Mouse (Mus musculus) midbrain, postnatal 0 days (tissue): ENCODE results near the gene Dlg1. TPM values are rescaled to one million over a fixed set of nuclear protein-coding genes. Genes with fewer than 3 reads are reported as not detected.

Source experiments
- ATAC-seq: fragments of 200-750 bp; cut with Nextera tagmentation; 2 replicates; pipeline ENCODE4 v1.8.0; 2017; ENCODE audit warnings: moderate number of reproducible peaks, mild to moderate bottlenecking, moderate TSS enrichment, moderate library complexity; ENCODE audit not compliant: low FRiP score
- DNase-seq: peaks from one replicate; pipeline ENCODE4 v3.0.0-alpha.2; 2015; ENCODE audit warnings: low spot score
- H3K27ac ChIP-seq: fragments of 300-500 bp; sonication (generic); 2 replicates; pipeline ENCODE4 v1.5.1; 2014; ENCODE audit warnings: low read depth, mild to moderate bottlenecking, low read length, mixed read lengths
- H3K27me3 ChIP-seq: fragments of 300-500 bp; sonication (generic); 2 replicates; pipeline ENCODE4 v1.6.1; 2014; ENCODE audit warnings: low read length, control low read depth, mixed read lengths; ENCODE audit not compliant: insufficient read depth
- H3K36me3 ChIP-seq: fragments of 300-500 bp; sonication (generic); 2 replicates; pipeline ENCODE4 v1.6.1; 2014; ENCODE audit warnings: low read length, control low read depth, mixed read lengths; ENCODE audit not compliant: insufficient read depth
- H3K4me1 ChIP-seq: fragments of 300-500 bp; sonication (generic); 2 replicates; pipeline ENCODE4 v1.6.1; 2014; ENCODE audit warnings: mild to moderate bottlenecking, control low read depth, antibody characterized with exemption, low read length, mixed read lengths; ENCODE audit not compliant: insufficient read depth
- H3K4me2 ChIP-seq: fragments of 300-500 bp; sonication (generic); 2 replicates; pipeline ENCODE4 v1.6.1; 2014; ENCODE audit warnings: low read depth, mild to moderate bottlenecking, low read length, mixed read lengths; ENCODE audit not compliant: poor library complexity, severe bottlenecking
- H3K4me3 ChIP-seq: fragments of 300-500 bp; sonication (generic); 2 replicates; pipeline ENCODE4 v1.5.1; 2014; ENCODE audit warnings: low read depth, mild to moderate bottlenecking, low read length, moderate library complexity
- H3K9ac ChIP-seq: fragments of 300-500 bp; sonication (generic); replicated peaks from 2 replicates; pipeline ENCODE4 v1.6.1; 2014; ENCODE audit warnings: mild to moderate bottlenecking, low read length, moderate library complexity, mixed read lengths; ENCODE audit not compliant: poor library complexity, severe bottlenecking
- H3K9me3 ChIP-seq: fragments of 300-500 bp; sonication (generic); 2 replicates; pipeline ENCODE4 v1.6.1; 2016; ENCODE audit warnings: low read length, control low read depth
- CTCF ChIP-seq: IDR thresholded peaks from 2 replicates; pipeline ENCODE4 v1.5.1; 2016; ENCODE audit warnings: antibody characterized with exemption, mild to moderate bottlenecking
- WGBS: fragments of 180-500 bp; shearing (Covaris S2); extraction: QIAGEN DNeasy Blood & Tissue Kit; methylation state at CpG from one replicate; pipeline ENCODE4 v1.1.7; 2014; 5-methylcytosine and 5-hydroxymethylcytosine counted together
- polyA plus RNA-seq: library from polyadenylated mRNA; unstranded; fragments of >200 nt; fragmentation: Nextera tagmentation; extraction: Ambion mirVana; gene quantifications from 2 replicates; pipeline ENCODE4 v1.2.1, GENCODE M21; 2015
- total RNA-seq: library from RNA; depleted of rRNA; stranded (reverse); fragments of >200 nt; gene quantifications from 2 replicates; pipeline ENCODE4 v1.2.3, GENCODE M21; 2014

Dlg1 gene
- total and polyA plus RNA-seq, 2 experiments from 2014 or later = 10.9 to 24.8 TPM

- no peak for ATAC-seq
- Histone ChIP-seq H3K36me3 (no peaks in the 10 kb centered on the region), H3K27me3 (no peaks in the 10 kb centered on the region), H3K4me3 (no peak overlapping the region), H3K27ac (no peak overlapping the region), H3K4me2 (no peak overlapping the region), H3K9me3 (no peaks in the 10 kb centered on the region), H3K9ac (no peak overlapping the region), H3K4me1 (0 out of 2 replicates have a peak, but pooled peaks cover 3% of the 10 kb centered on the region)
- WGBS = 80% methylated on average over 8 of the region's 8 CpGs
- no peak for DNase-seq
- TF ChIP-seq CTCF = no peak
These were observed 217.1 kb downstream of the Dlg1 start for GRCm38 (mm10) chr16:31880146-31880840.

DNA sequence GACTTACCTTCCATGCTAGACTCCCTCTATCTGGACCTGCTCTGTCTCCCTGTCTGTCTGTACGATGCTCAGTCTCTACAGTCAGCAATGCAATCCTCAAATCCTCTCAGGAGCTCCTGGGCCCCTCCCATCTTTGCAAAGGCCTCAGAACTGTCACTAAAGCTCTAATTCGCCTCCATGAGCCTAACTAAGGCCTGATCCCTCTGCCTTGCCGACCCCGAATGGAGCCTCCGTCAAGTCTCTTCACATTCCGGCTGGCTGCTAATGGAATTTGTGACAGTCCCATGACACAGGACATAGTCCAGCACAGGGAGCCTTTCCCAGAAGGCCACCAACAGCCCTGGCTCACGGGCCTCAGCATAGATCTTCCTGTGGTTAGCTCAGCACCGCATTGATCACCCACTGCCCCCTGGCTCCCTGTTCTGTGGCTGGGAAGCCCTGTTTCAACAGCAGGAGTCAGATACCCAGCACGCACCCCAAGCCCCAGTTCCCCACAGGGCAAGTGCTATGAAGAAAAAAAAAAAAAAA, 219.2 kb downstream of the Dlg1 start:
- Histone ChIP-seq H3K9me3 (no peaks in the 10 kb centered on the region), H3K36me3 (no peaks in the 10 kb centered on the region), H3K4me2 (no peak overlapping the region), H3K9ac (no peak overlapping the region), H3K27ac (no peak overlapping the region), H3K4me1 (0 out of 2 replicates have a peak, but pooled peaks cover 3% of the 10 kb centered on the region), H3K4me3 (no peak overlapping the region), H3K27me3 (no peaks in the 10 kb centered on the region)
- no peak for TF ChIP-seq CTCF
- ATAC-seq (no peak), DNase-seq (no peak)
- WGBS = 63% methylated on average over 9 of the region's 9 CpGs

DNA sequence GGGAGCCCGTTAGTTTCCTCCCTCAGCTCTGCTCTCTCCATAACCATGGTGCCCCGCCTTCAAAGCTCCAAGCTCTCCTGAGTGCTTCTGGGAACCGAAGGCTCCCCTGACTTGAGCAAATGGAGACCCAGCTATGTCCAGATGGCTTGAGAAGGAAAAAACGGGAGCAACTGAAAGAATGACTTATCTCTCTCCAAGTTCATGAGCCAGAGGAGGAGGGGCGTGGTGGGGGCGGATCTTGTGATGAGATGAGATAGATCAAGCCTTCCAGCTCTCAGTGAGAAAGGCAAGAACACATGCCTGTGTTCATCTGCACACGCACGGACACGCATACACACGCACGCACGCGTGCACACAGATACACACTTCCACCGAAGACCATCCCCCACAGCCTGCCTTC, 220.1 kb downstream of the Dlg1 start:
- H3K27me3 ChIP-seq = no peaks in the 10 kb centered on the region
- 80% methylated on average over 14 of the region's 14 CpGs for WGBS
- ATAC-seq = no peak
- H3K4me2 ChIP-seq = no peak overlapping the region
- H3K9ac ChIP-seq = no peak overlapping the region
- no peaks in the 10 kb centered on the region for H3K36me3 ChIP-seq
- no peak overlapping the region for H3K27ac ChIP-seq
- DNase-seq = no peak
- no peaks in the 10 kb centered on the region for H3K9me3 ChIP-seq
- 0 out of 2 replicates have a peak, but pooled peaks cover 3% of the 10 kb centered on the region for H3K4me1 ChIP-seq
- TF ChIP-seq CTCF = no peak
- H3K4me3 ChIP-seq = no peak overlapping the region

GRCm38 (mm10) chr16:31883902-31884301, 220.7 kb downstream of the Dlg1 start:
- Histone ChIP-seq H3K4me3 (no peak overlapping the region), H3K27me3 (no peaks in the 10 kb centered on the region), H3K9me3 (no peaks in the 10 kb centered on the region), H3K4me1 (0 out of 2 replicates have a peak, but pooled peaks cover 3% of the 10 kb centered on the region), H3K9ac (no peak overlapping the region), H3K36me3 (no peaks in the 10 kb centered on the region), H3K27ac (no peak overlapping the region), H3K4me2 (no peak overlapping the region)
- 22% methylated on average over 6 of the region's 6 CpGs for WGBS
- DNase-seq (no peak), ATAC-seq (no peak; the same call in 1 of the 2 replicates)
- TF ChIP-seq CTCF = no peak

GRCm38 (mm10) chr16:31890907-31891306, 227.7 kb downstream of the Dlg1 start:
- H3K4me3 ChIP-seq = no peak overlapping the region
- no peaks in the 10 kb centered on the region for H3K9me3 ChIP-seq
- H3K27me3 ChIP-seq = no peaks in the 10 kb centered on the region
- H3K27ac ChIP-seq = no peak overlapping the region
- DNase-seq (no peak), ATAC-seq (no peak)
- WGBS = 64% methylated on average over 7 of the region's 7 CpGs
- H3K4me2 ChIP-seq = no peak overlapping the region
- no peak for TF ChIP-seq CTCF
- no peaks in the 10 kb centered on the region for H3K36me3 ChIP-seq
- H3K4me1 ChIP-seq = no peaks in the 10 kb centered on the region
- no peak overlapping the region for H3K9ac ChIP-seq

DNA sequence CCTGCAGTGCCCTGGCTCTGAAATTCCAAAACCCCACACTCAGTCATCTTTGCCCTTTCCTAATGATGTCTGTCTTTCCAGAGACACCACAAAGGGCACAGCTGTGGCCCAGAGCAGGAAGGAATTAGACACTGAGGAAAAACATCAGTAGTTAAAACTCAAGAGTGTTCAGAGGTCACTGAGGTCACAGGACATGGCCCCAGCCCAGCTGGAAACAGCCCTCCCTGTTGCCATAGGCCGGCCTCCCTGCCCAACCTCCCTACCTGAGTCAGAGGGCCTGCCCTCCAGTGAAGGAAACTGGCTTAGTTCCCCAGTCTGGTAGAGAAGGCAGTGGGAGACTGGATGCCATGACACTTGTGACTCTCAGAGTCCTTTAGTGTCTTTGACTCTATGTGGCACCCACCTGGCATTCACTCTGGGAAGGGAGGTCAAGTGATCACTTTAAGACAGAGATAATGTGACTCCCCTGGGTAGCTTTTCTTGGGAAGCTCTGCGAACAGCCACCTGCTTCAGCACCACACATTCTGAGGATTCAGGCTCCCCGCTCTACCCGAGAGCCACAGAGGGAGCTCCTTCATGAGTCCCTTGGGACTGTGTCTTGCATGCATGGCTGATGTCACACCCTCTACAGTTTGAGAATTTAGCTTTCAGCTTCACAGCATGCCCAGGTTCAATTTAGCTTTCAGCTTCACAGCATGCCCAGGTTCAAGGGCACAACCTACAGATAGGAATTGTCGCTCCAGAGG, 230.3 kb downstream of the Dlg1 start:
- no peak for TF ChIP-seq CTCF
- Histone ChIP-seq H3K36me3 (no peaks in the 10 kb centered on the region), H3K4me2 (no peak overlapping the region), H3K9me3 (no peaks in the 10 kb centered on the region), H3K4me1 (peaks cover 15% of the 10 kb centered on the region), H3K4me3 (no peak overlapping the region), H3K27me3 (no peaks in the 10 kb centered on the region), H3K27ac (no peak overlapping the region), H3K9ac (no peak overlapping the region)
- WGBS = 63% methylated on average over 5 of the region's 5 CpGs
- no peak for ATAC-seq
- DNase-seq = no peak
